Mouse (Mus musculus): ENCODE measurements around the gene Evc2. TPM values are rescaled to one million over a fixed set of nuclear protein-coding genes. Genes with fewer than 3 reads are reported as not detected.

The Evc2 gene
- polyA plus RNA-seq, 2 experiments: 0.93 to 2.2 TPM

DNA sequence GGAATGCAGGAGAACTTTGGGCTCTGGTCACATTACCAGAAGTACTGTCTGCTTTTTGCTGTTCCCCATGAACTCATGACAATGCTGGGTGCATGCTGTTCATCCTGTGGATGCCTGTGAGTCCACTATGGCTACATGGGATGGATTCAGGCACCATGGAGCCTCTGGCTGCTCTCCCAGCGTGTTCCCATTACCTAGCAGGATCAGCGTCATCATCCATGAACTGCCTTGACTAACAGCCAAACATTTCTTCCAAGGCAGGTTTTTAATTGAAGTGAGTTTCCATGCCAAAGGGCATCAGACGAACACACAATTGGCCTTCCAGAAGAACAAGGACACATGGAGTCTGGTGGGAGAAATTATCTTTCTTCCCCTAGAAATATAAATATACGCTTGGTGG, 133.3 kb downstream of the Evc2 start:
- ATAC-seq (ENCODE audit: insufficient read depth): no peak

DNA sequence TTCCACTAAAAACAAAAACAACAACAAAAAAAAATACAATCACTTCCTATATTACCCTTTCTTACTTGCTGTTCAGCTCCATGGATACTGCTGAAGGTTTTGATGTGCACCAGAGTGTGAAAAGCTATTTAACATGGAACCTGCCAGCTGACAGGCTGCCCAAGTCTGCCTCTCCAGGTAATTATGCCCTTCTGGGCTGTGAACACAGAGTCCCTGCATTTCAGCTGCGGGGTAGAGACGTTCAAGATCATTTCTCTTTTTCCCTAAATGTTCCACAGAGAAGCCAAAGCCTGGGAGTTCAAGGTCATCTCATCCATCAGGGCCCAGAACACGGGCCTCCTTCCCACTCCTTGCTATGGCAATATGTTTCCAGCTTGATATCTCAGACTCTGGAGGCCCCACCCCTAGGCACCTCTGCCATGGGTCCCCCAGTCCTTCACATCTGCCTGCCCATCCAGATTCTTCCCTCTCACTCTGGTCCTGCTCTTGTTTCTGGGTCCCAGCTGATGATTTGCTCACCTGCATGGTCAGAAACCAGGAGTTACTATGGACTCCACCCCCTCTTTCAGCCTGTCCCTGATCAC, 133.8 kb downstream of the Evc2 start:
- peaks cover 0 to 2% of the 10 kb centered on the region in 2 experiments; a peak in 1 of 4 replicates for H3K4me1 ChIP-seq (replicated peaks; ENCODE audit: control insufficient read depth in 2 of 2, insufficient read depth in 2 of 2, low read length in 1 of 2)
- H3K4me3 ChIP-seq (ENCODE audit: insufficient read depth in 1 of 2, low read depth in 2 of 2, low read length in 2 of 2): no peak overlapping the region
- H3K4me2 ChIP-seq (ENCODE audit: low read depth): no peak overlapping the region
- no peak overlapping the region for H3K27ac ChIP-seq
- ATAC-seq (ENCODE audit: insufficient read depth) (peak; percentile 52; the same call in 1 of the 2 replicates), DNase-seq (ENCODE audit: low read depth in 3 of 3, low spot score in 3 of 3) (no peak)
- H3K27me3 ChIP-seq (ENCODE audit: control insufficient read depth, insufficient read depth, low read length): no peaks in the 10 kb centered on the region
- no peak overlapping the region for H3K9ac ChIP-seq (replicated peaks)
- H3K36me3 ChIP-seq (replicated peaks; ENCODE audit: control insufficient read depth, insufficient read depth, low read depth): no peaks in the 10 kb centered on the region
- no peak for TF ChIP-seq EP300 (IDR thresholded peaks at IDR 0.05; ENCODE audit: low read depth)
- TF ChIP-seq CTCF (IDR thresholded peaks at IDR 0.05; ENCODE audit: low read depth): no peak
- no peaks in the 10 kb centered on the region for H3K9me3 ChIP-seq (ENCODE audit: control insufficient read depth, low read length)
- 32% methylated on average over 3 of the region's 3 CpGs for WGBS (ENCODE audit: insufficient replicate concordance)

More for the DNA sequence above, 133.3 kb downstream of the Evc2 start:
- Histone ChIP-seq H3K4me1 (replicated peaks; ENCODE audit: control insufficient read depth in 2 of 2, insufficient read depth in 2 of 2, low read length in 1 of 2) (peaks cover 0 to 2% of the 10 kb centered on the region in 2 experiments; a peak in 1 of 4 replicates), H3K9ac (replicated peaks) (no peak overlapping the region), H3K9me3 (ENCODE audit: control insufficient read depth, low read length) (no peaks in the 10 kb centered on the region), H3K27ac (no peak overlapping the region), H3K27me3 (ENCODE audit: control insufficient read depth, insufficient read depth, low read length) (no peaks in the 10 kb centered on the region), H3K4me2 (ENCODE audit: low read depth) (no peak overlapping the region), H3K36me3 (replicated peaks; ENCODE audit: control insufficient read depth, insufficient read depth, low read depth) (no peaks in the 10 kb centered on the region), H3K4me3 (ENCODE audit: insufficient read depth in 1 of 2, low read depth in 2 of 2, low read length in 2 of 2) (no peak overlapping the region)
- WGBS (ENCODE audit: insufficient replicate concordance): 58% methylated on average over 4 of the region's 4 CpGs
- DNase-seq (ENCODE audit: low read depth in 3 of 3, low spot score in 3 of 3): no peak
- TF ChIP-seq EP300 (IDR thresholded peaks at IDR 0.05; ENCODE audit: low read depth) (no peak), CTCF (IDR thresholded peaks at IDR 0.05; ENCODE audit: low read depth) (no peak)

Other genes with a start within 250 kb of the Evc2 start
- 0.49 and 1.3 TPM in 2 replicates for gene Crmp1, start 96.6 kb upstream of the Evc2 start, polyA plus RNA-seq (2012; rRNA removed)
- gene Crmp1, start 96.6 kb upstream of the Evc2 start, polyA plus RNA-seq (2014; fragmentation: Nextera tagmentation; extraction: Ambion mirVana): 0.18 and 0.34 TPM in 2 replicates
- 1.6 and 2.2 TPM in 2 replicates for gene Evc, start 1.6 kb upstream of the Evc2 start, polyA plus RNA-seq (2012; rRNA removed)
- 0.91 and 1.2 TPM in 2 replicates for gene Evc, start 1.6 kb upstream of the Evc2 start, polyA plus RNA-seq (2014; fragmentation: Nextera tagmentation; extraction: Ambion mirVana)